Mouse (Mus musculus) left cerebral cortex, postnatal 4 days (tissue): ENCODE measurements around the gene Eef2k. TPM values are rescaled to one million over a fixed set of nuclear protein-coding genes. Genes with fewer than 3 reads are reported as not detected.

Experiments
- DNase-seq: peaks from one replicate; pipeline ENCODE4 v3.0.0-alpha.2; 2022
- intact Hi-C: fragments of 180-260 bp; cut with DNase I; formaldehyde crosslinking; loops from one replicate; pipeline ENCODE4 v1.15.1; 2025
- total RNA-seq, 2 experiments: library from RNA; stranded (reverse); gene quantifications; 2 replicates each; pipeline ENCODE4 v1.2.3; 2021

The Eef2k gene
- total RNA-seq: 10 to 100 TPM; 74.3 to 74.6 TPM

DNA sequence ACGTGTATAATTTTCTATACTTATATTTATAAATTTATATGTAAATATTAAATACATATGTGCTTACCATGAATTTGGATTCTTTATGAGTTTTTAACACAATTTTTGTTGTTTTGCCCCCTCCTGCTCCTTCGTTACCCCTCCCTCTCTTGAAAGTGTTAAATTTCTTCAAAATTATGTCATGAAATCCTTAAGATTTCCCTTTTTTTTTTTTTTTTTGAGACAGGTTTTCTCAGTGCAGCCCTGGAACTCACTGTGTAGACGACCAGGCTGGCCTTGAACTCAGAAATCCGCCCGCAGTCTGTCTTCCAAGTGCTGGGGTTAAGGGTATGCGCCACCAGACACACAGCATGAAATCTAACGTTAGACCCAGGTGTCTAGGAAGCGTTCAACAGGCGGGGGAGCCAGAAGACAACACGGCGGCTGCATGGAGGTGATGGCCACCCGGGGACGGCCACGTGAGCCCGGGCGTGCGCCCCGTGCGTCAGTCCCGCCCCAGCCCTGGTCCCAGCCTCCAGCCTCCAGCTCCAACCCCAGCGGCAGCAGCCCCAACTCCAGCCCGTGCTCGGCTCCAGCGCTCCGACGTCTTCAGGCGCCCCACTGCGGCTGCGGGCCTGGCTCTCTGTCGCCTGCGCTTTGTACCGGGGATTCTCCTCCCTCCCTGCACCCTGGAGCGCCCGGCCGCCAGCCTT is at the start of gene Eef2k:
Gene Eef2k (plus strand): TSS at position 487 of the 692 bp plus-strand sequence.
- intact Hi-C loops: no loop called here
- peak; percentile 87 for DNase-seq

- intact Hi-C loops: no loop called here
- DNase-seq: no peak
Observed at GRCm38 (mm10) chr7:120795544-120795943, 47.1 kb upstream of the Eef2k start.

DNA sequence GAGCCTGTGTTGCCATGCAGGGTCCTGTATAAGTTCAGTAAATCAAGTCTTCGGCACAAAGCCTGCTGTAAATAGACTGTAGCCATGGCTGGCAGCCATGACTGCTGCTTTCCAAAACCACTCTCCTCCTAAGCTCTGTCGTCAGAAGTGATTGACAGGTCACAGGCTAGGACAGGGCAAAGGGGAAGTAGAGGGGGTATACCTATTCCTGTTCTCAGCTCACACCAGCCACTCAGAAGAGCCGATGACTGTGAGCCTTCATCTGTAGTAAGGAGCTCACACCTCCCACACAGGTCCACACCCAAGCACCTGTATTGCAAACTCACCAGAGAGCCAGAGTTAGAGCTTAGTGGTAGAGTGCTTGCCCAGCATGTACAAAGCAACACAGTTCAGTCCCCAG is 46.3 kb upstream of the Eef2k start:
- intact Hi-C loops: no loop called here
- DNase-seq: no peak

DNA sequence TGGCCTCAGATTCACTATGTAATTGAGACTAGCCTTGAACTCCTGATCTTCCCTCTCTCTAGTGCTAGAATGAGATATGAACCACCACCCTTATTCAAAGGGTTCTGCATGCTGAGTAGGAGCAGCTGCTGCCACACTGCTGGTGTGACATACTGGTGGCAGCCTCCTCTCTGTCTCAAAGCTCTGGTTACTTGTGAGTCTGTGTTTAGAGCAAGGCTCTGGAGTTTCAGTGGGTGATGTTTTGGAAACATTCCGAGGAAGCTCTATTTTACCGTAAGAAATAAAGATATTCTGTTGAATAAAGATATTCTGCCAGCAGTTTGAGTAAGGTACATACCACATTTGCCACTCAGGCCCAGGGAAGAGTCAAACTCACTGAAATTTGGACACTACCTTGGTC is 39.4 kb upstream of the Eef2k start:
- intact Hi-C loops: no loop called here

GRCm38 (mm10) chr7:120809705-120810104 is 32.9 kb upstream of the Eef2k start:
- no peak for DNase-seq
- intact Hi-C loops: no loop called here

More for the DNA sequence above, 39.4 kb upstream of the Eef2k start:
- no peak for DNase-seq

GRCm38 (mm10) chr7:120811834-120812415 is 30.7 kb upstream of the Eef2k start, which contains the start of gene Gm5737:
Gm5737 (plus strand) TSS chr7:120812365.
- no peak for DNase-seq
- intact Hi-C loops: no loop called here

DNA sequence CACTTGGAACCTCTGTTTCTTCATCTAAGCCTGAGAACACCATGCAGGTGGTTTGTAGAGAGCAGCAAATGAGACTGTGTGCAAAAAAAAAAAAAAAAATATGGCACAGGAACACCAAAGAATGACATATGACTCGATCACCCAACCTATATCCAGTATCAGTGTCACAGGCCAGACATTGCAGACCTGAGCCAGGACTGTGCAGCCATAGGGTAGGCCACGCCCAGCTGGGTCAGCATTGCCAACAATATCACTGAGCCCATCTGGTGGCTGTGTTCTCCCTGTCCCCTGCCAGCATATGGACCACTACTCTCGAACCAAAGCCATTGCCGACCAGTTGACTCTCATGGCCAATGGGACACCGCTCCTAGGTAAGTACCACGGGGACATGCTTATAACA is 25.1 kb upstream of the Eef2k start:
- DNase-seq: no peak
- intact Hi-C loops: no loop called here

- DNase-seq: no peak
- intact Hi-C loops: no loop called here
Observed at GRCm38 (mm10) chr7:120819386-120819785, 23.2 kb upstream of the Eef2k start.

DNA sequence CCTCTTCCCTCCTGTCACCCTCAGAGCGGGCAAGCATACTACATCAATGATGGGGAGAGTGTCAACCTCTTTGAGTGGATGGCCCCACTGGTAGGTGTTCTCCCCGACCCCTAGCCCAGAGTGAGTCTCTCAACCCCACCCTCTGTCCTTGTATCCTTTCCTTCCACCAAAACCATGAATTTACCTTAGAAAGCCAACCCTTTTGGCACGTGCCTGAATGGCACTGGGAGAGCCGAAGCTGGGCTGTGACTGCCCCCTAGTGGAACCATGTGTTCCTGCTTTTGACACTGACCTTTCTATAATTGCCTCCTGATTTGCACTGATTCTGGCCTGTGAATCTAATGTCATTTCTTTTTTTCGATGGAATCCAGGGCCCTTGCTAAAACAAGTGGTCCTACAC is 19.4 kb upstream of the Eef2k start:
- DNase-seq: peak; percentile 76
- intact Hi-C loops: loop anchor here (2.0 to 5.0 kb wide), 2 partner anchors 66 to 152 kb away; partner anchors contain the start of gene Pdzd9

- intact Hi-C loops: no loop called here
Observed at GRCm38 (mm10) chr7:120825097-120825496, 17.5 kb upstream of the Eef2k start.

DNA sequence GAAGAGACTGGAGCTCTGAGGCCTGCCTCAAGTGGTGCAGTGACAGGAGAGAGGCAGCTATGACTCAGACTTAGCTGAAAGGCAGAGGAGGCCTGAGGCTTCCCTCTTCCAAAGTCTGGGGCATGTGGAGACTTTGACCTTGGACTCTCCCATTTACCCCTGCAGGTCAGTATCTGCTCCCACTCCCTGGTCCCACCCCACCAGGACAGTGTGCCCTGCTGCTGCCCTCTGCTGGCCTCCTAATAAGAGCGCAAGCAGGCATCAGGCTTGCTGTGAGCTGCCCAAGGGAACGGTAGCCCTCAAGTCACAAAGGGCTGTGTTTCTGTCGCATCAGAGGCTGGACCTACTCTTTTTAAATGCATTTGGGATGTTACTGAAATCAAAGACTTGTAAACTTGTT is 16.2 kb upstream of the Eef2k start:
- intact Hi-C loops: no loop called here
- DNase-seq: peak; percentile 48

More at GRCm38 (mm10) chr7:120825097-120825496, 17.5 kb upstream of the Eef2k start:
- DNase-seq: no peak

- intact Hi-C loops: no loop called here
- peak; percentile 38 for DNase-seq
Observed at GRCm38 (mm10) chr7:120830431-120831381, 11.9 kb upstream of the Eef2k start.

DNA sequence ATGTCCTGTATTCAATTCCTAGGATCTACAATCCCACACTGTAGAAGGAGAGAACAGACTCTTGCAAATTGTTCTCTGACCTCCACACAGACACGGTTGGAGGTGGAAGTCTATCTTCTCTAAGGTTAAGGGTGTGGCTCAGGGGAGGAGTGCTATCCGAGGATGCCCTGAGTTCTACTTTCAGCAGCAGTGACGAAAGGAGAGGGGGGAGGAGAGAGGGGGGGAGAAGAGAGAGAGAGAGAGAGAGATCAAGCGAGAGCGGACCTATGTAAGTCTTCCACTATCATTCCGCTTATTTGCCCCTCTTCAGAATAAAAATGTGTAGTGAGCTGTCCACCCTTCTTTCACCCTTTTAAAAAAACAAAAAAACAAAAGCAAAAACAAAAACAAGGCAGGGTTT is 8.2 kb upstream of the Eef2k start:
- intact Hi-C loops: loop anchor here (2.0 kb wide), 1 partner anchor 82 kb away; the partner anchor contains the start of gene Polr3e
- DNase-seq: no peak

GRCm38 (mm10) chr7:120834863-120835372 is 7.7 kb upstream of the Eef2k start:
- DNase-seq: peak; percentile 50
- intact Hi-C loops: loop anchor here (2.0 kb wide), 1 partner anchor 82 kb away; the partner anchor contains the start of gene Polr3e

- peak; percentile 91 for DNase-seq
- intact Hi-C loops: loop anchor here (2.0 kb wide), 1 partner anchor 81 kb away; the partner anchor contains the start of gene Polr3e
Observed at GRCm38 (mm10) chr7:120835449-120836359, 6.9 kb upstream of the Eef2k start.

GRCm38 (mm10) chr7:120836361-120836760 is 6.3 kb upstream of the Eef2k start:
- no peak for DNase-seq
- intact Hi-C loops: no loop called here

DNA sequence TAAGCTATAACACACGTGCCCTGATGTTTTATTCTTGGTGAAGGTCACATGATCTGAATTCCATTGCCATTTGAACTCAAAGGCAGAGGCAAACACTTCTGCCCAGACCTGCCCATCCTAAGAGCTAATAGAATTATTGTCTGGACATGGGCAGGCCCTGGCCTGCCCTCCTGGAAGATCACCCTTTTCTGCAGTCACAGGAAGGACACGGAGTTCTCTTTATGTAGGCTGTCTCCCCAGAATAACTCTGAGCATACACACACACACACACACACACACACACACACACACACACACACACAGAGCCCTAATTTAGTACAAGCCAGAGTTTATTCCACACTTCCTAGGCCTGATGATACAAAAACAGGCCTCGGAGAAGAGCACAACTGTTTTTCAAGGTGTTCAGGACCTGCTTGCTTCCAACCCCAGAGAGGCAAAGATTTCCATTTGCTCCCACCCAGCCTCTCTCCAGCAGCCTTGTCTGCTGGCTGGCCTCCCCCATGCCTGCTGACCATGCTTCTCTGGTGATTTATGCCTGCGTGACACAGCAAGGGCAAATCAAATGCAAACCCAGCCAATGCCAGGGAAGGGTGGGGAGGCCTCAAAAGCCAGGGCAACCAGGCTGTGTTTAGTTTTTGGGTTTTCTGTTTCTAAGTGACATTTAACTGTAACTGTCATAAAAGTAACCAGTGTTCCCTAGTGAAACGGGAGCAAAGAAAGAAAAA is 4.0 kb upstream of the Eef2k start:
- intact Hi-C loops: no loop called here
- DNase-seq: no peak

DNA sequence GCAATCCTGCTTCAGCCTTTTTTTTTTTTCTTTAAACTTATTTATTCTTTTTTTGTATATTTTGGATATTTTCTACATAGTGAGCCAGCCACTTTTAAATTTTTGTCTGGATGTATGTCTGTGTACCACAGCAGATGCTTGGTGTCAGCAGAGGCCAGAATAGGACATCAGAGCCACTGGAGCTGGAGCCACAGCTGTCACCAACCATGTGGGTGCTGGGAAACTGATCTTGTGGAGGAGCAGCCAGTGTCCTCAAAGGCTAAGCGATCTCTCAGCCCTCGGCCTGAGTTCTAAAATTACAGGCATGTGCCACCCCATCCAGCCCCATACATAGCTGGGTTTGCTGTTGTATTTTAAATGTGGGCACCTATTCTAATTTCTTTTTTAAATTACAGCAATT is 2.8 kb upstream of the Eef2k start:
- intact Hi-C loops: no loop called here

DNA sequence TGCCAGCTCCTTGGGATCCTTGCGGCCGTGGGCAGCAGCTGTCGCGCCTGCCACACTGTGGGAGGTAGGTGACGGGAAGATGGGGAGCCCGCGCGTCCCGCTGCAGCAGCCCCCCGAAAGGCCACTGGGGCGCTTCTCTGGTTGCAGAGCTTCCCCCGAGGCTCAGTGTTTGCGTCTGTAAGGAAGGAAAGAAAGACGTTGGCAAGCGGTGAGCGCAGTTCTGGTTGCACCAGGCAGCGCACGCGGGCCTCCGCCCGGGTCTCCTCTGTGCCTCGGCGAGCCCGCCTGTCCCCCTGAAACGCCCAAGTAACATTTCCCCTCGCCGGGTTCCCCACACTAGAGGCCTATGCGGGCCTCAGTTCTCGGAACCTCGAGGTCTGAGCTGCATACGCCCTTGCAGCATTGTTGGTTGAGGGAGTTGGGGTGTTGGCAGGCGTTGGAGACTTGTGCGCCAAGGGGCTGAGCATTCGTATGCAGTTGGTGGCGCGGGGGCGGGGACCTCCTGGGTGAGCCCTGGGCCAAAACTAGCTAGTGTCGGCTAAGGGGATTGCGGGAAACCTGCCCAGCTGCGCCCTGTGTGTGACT is 498 bp downstream of the Eef2k start:
- peak; percentile 96 for DNase-seq
- intact Hi-C loops: no loop called here

More for the DNA sequence above, 2.8 kb upstream of the Eef2k start:
- DNase-seq: no peak
